Mouse (Mus musculus): ENCODE measurements around the gene Pafah1b3. TPM values are rescaled to one million over a fixed set of nuclear protein-coding genes. Genes with fewer than 3 reads are reported as not detected.

Pafah1b3 gene
- polyA plus RNA-seq, 1 experiment from 2014 or later: 571 TPM

GRCm38 (mm10) chr7:25286989-25287388 lies 10.8 kb downstream of the Pafah1b3 start:
- H3K9ac ChIP-seq (ENCODE audit: low read depth, low read length): no peak overlapping the region
- no peaks in the 10 kb centered on the region for H3K27me3 ChIP-seq (replicated peaks; ENCODE audit: control insufficient read depth, insufficient read depth, low read length)
- no peak overlapping the region for H3K27ac ChIP-seq (ENCODE audit: low read depth, low read length)
- H3K36me3 ChIP-seq (ENCODE audit: control insufficient read depth, insufficient read depth, low read length): peaks cover 66% of the 10 kb centered on the region
- WGBS: 77% methylated on average over 8 of the region's 8 CpGs
- peaks cover 19% of the 10 kb centered on the region for H3K4me1 ChIP-seq (ENCODE audit: control insufficient read depth, insufficient read depth, low read depth, low read length)
- no peak for ATAC-seq
- no peak overlapping the region for H3K4me3 ChIP-seq (ENCODE audit: low read length)
- H3K4me2 ChIP-seq (ENCODE audit: low read length): no peak overlapping the region
- no peaks in the 10 kb centered on the region for H3K9me3 ChIP-seq (ENCODE audit: control insufficient read depth, low read length)

- Histone ChIP-seq H3K9me3 (ENCODE audit: control insufficient read depth, low read length) (no peaks in the 10 kb centered on the region), H3K4me3 (ENCODE audit: low read length) (no peak overlapping the region), H3K4me1 (ENCODE audit: control insufficient read depth, insufficient read depth, low read depth, low read length) (peaks cover 29% of the 10 kb centered on the region), H3K36me3 (ENCODE audit: control insufficient read depth, insufficient read depth, low read length) (peaks cover 56% of the 10 kb centered on the region), H3K27me3 (replicated peaks; ENCODE audit: control insufficient read depth, insufficient read depth, low read length) (no peaks in the 10 kb centered on the region), H3K27ac (ENCODE audit: low read depth, low read length) (no peak overlapping the region), H3K9ac (ENCODE audit: low read depth, low read length) (no peak overlapping the region), H3K4me2 (ENCODE audit: low read length) (no peak overlapping the region)
- 87% methylated on average over 20 of the region's 20 CpGs for WGBS
- no peak for ATAC-seq
Measured at GRCm38 (mm10) chr7:25285511-25286238, 12.1 kb downstream of the Pafah1b3 start.

- ATAC-seq: no peak
- no peaks in the 10 kb centered on the region for H3K27me3 ChIP-seq (replicated peaks; ENCODE audit: control insufficient read depth, insufficient read depth, low read length)
- H3K9ac ChIP-seq (ENCODE audit: low read depth, low read length): 0 out of 2 replicates have a peak overlapping the region, but pooled peaks have one; percentile 23
- WGBS: 56% methylated on average over 5 of the region's 5 CpGs
- peaks cover 38% of the 10 kb centered on the region for H3K4me1 ChIP-seq (ENCODE audit: control insufficient read depth, insufficient read depth, low read depth, low read length)
- peaks cover 48% of the 10 kb centered on the region for H3K36me3 ChIP-seq (ENCODE audit: control insufficient read depth, insufficient read depth, low read length)
- H3K4me2 ChIP-seq (ENCODE audit: low read length): peak overlapping the region; percentile 73; the same call in 1 of the 2 replicates
- H3K27ac ChIP-seq (ENCODE audit: low read depth, low read length): no peak overlapping the region
- no peaks in the 10 kb centered on the region for H3K9me3 ChIP-seq (ENCODE audit: control insufficient read depth, low read length)
- no peak overlapping the region for H3K4me3 ChIP-seq (ENCODE audit: low read length)
Measured at GRCm38 (mm10) chr7:25284766-25285165, 13.0 kb downstream of the Pafah1b3 start.

GRCm38 (mm10) chr7:25284171-25284570 lies 13.6 kb downstream of the Pafah1b3 start:
- H3K9ac ChIP-seq (ENCODE audit: low read depth, low read length): peak overlapping the region; percentile 89
- no peak for ATAC-seq
- H3K9me3 ChIP-seq (ENCODE audit: control insufficient read depth, low read length): no peaks in the 10 kb centered on the region
- peaks cover 43% of the 10 kb centered on the region for H3K4me1 ChIP-seq (ENCODE audit: control insufficient read depth, insufficient read depth, low read depth, low read length)
- H3K4me3 ChIP-seq (ENCODE audit: low read length): peak overlapping the region; percentile 73
- H3K4me2 ChIP-seq (ENCODE audit: low read length): peak overlapping the region; percentile 73
- H3K27me3 ChIP-seq (replicated peaks; ENCODE audit: control insufficient read depth, insufficient read depth, low read length): no peaks in the 10 kb centered on the region
- WGBS: 68% methylated on average over 2 of the region's 2 CpGs
- H3K27ac ChIP-seq (ENCODE audit: low read depth, low read length): peak overlapping the region; percentile 54
- peaks cover 42% of the 10 kb centered on the region for H3K36me3 ChIP-seq (ENCODE audit: control insufficient read depth, insufficient read depth, low read length)

- Histone ChIP-seq H3K9me3 (ENCODE audit: control insufficient read depth, low read length) (no peaks in the 10 kb centered on the region), H3K27ac (ENCODE audit: low read depth, low read length) (peak overlapping the region; percentile 54), H3K27me3 (replicated peaks; ENCODE audit: control insufficient read depth, insufficient read depth, low read length) (no peaks in the 10 kb centered on the region), H3K4me2 (ENCODE audit: low read length) (peak overlapping the region; percentile 73), H3K4me3 (ENCODE audit: low read length) (peak overlapping the region; percentile 73), H3K9ac (ENCODE audit: low read depth, low read length) (peak overlapping the region; percentile 89), H3K36me3 (ENCODE audit: control insufficient read depth, insufficient read depth, low read length) (peaks cover 37% of the 10 kb centered on the region), H3K4me1 (ENCODE audit: control insufficient read depth, insufficient read depth, low read depth, low read length) (peaks cover 43% of the 10 kb centered on the region)
- no peak for ATAC-seq
- 12% methylated on average over 5 of the region's 5 CpGs for WGBS
Measured at GRCm38 (mm10) chr7:25283637-25284036, 14.1 kb downstream of the Pafah1b3 start.

- H3K4me3 ChIP-seq (ENCODE audit: low read length): peak overlapping the region; percentile 73
- peaks cover 46% of the 10 kb centered on the region for H3K4me1 ChIP-seq (ENCODE audit: control insufficient read depth, insufficient read depth, low read depth, low read length)
- H3K9ac ChIP-seq (ENCODE audit: low read depth, low read length): peak overlapping the region; percentile 89
- ATAC-seq: peak; percentile 7; the same call in 1 of the 2 replicates
- no peaks in the 10 kb centered on the region for H3K27me3 ChIP-seq (replicated peaks; ENCODE audit: control insufficient read depth, insufficient read depth, low read length)
- peaks cover 28% of the 10 kb centered on the region for H3K36me3 ChIP-seq (ENCODE audit: control insufficient read depth, insufficient read depth, low read length)
- H3K27ac ChIP-seq (ENCODE audit: low read depth, low read length): peak overlapping the region; percentile 99
- H3K9me3 ChIP-seq (ENCODE audit: control insufficient read depth, low read length): no peaks in the 10 kb centered on the region
- WGBS: under 1% methylated on average over 19 of the region's 36 CpGs
- peak overlapping the region; percentile 73 for H3K4me2 ChIP-seq (ENCODE audit: low read length)
Measured at GRCm38 (mm10) chr7:25282731-25283211, 15.0 kb downstream of the Pafah1b3 start.

- Histone ChIP-seq H3K4me3 (ENCODE audit: low read length) (peak overlapping the region; percentile 73), H3K4me1 (ENCODE audit: control insufficient read depth, insufficient read depth, low read depth, low read length) (peaks cover 52% of the 10 kb centered on the region), H3K9me3 (ENCODE audit: control insufficient read depth, low read length) (no peaks in the 10 kb centered on the region), H3K9ac (ENCODE audit: low read depth, low read length) (peak overlapping the region; percentile 89), H3K27ac (ENCODE audit: low read depth, low read length) (peak overlapping the region; percentile 99), H3K36me3 (ENCODE audit: control insufficient read depth, insufficient read depth, low read length) (peaks cover 21% of the 10 kb centered on the region), H3K4me2 (ENCODE audit: low read length) (peak overlapping the region; percentile 73), H3K27me3 (replicated peaks; ENCODE audit: control insufficient read depth, insufficient read depth, low read length) (no peaks in the 10 kb centered on the region)
- under 1% methylated on average over 102 of the region's 108 CpGs for WGBS
- ATAC-seq: peak; percentile 71
Measured at GRCm38 (mm10) chr7:25281734-25282601, 15.8 kb downstream of the Pafah1b3 start.

GRCm38 (mm10) chr7:25281166-25281733 lies 16.5 kb downstream of the Pafah1b3 start:
- H3K4me2 ChIP-seq (ENCODE audit: low read length): peak overlapping the region; percentile 73
- 22% methylated on average over 12 of the region's 12 CpGs for WGBS
- H3K9me3 ChIP-seq (ENCODE audit: control insufficient read depth, low read length): no peaks in the 10 kb centered on the region
- H3K4me3 ChIP-seq (ENCODE audit: low read length): peak overlapping the region; percentile 73
- ATAC-seq: no peak; the same call in 1 of the 2 replicates
- peak overlapping the region; percentile 99 for H3K27ac ChIP-seq (ENCODE audit: low read depth, low read length)
- H3K4me1 ChIP-seq (ENCODE audit: control insufficient read depth, insufficient read depth, low read depth, low read length): peaks cover 52% of the 10 kb centered on the region
- H3K27me3 ChIP-seq (replicated peaks; ENCODE audit: control insufficient read depth, insufficient read depth, low read length): no peaks in the 10 kb centered on the region
- peak overlapping the region; percentile 89 for H3K9ac ChIP-seq (ENCODE audit: low read depth, low read length)
- peaks cover 14% of the 10 kb centered on the region for H3K36me3 ChIP-seq (ENCODE audit: control insufficient read depth, insufficient read depth, low read length)

Measured in hindbrain, embryonic 16.5 days (tissue).